Mouse (Mus musculus) gastrocnemius, adult 8-10 months (tissue): Measurements from ENCODE around the gene Elovl7. TPM values are rescaled to one million over a fixed set of nuclear protein-coding genes. Genes with fewer than 3 reads are reported as not detected.

Source experiments
- DNase-seq, 2 experiments: peaks; one replicate each; pipeline ENCODE4 v3.0.0; 2022; ENCODE audit warnings: low spot score in 2 of 2
- total RNA-seq, 4 experiments: library from RNA; stranded (reverse); gene quantifications; 2 replicates each; pipeline ENCODE4 v1.2.4; 2022

The Elovl7 gene
- total RNA-seq, 4 experiments from 2014 or later, result 0.11 to 0.19 (median 0.13) TPM; not detected in 1

GRCm38 (mm10) chr13:108300346-108300950 is 86.2 kb downstream of the Elovl7 start:
- DNase-seq, result no peak

GRCm38 (mm10) chr13:108301411-108301810 is 87.2 kb downstream of the Elovl7 start:
- DNase-seq, result no peak

DNA sequence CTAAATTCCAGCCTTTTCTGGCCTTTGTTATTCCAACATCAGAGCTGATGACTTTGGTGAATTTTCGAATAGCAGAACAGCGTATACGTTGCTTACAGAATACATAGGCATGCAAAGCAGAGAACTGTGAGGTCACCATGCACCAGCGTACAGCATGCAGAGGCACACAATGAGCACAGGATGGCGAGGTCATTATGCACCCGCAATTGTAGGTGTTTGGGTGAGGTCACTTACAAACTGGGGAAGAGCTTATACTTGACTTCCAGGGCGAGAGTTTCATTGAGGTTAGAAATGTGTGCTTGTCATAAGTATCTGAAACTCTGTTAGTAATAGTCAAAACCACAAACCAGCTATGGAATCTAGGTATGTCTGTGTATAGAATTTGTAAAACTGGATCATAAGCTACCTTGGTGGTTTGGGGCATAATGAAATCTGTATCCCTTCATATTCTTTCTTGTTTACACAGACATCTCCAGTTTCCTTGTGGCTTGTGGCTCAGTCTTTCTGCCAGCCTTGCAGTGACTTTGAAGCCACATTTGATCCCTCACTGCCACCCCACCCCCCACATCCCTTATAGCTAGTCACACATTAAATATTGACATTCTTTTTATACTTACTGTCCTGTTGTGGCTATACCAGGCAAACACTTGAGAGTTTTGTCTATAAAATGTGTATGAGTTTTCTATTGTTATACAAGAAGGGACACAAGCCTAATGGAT is 88.9 kb downstream of the Elovl7 start:
- DNase-seq, result no peak

DNA sequence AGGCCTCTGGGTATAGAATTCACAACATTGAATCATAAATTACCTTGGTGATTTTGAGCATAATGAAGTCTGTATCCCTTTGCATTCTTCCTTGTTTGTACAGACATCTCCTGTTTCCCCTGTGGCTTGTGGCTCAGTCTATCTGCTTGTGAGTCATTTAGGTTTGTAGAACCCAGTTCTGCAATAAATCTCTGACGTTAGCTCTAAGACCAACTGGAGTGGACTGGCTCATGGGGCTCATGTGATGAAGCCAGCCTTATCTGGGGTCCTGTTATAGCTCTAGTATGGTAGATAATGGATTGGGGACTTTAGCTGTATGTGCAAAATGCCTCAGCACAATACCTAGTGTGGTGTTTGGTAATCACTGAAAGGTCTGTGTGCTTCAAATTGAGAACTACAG is 89.6 kb downstream of the Elovl7 start:
- DNase-seq, result no peak

DNA sequence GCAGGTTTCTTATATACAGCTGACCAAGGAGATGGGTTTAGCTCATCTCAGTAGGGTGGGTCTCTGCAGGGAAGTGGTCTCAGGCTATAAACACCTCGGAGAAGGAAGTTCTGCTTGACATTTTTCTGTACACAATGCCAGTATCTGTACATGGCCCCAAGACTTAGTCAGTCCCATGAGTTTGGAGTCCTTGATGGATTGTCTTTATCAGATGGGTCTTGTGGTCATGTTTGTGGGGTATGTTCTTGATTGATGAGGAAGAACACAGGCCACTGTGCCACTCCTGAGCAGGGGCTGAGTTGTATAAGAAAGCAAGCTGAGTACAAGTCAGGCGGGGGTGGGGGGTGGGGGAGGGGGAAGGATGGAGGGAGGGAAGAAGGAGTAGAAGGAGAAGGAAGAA is 90.5 kb downstream of the Elovl7 start:
- DNase-seq, result no peak

DNA sequence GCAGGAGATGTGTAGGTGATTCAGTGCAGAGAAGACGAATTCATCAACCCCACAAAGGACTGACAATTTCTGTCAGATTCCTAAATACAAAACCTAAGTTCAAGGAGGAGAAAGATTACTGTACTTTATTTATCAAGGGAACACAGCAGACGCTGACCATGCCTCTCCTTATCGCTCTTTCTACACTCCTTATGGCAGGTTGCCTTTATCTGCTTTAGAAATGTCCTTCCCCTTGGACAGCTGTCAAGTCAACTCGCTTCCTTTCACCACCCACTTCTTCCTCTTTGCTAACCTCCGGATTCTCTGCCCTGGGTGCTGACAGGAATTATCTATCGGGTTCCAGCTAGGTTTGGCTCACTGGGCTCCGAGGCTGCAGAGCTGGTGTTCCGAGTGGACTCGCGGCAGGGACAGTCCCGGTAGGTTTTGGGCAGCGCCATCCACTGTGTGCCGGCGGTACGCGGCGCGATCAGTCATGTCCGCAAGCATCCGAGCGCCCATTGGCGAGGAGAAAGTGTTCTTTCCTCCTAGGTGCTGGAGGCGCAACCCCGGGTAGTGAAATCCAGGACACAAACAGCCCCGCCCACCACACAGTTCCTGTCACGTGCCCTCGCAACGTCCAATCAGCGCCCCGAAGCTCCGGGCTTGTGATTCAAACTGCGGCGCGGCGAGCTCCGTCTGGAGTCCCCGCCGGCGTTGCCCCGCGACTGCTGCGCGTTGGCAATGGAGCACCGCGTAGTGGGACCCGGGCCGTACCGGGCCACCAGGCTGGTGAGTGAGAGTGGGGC is 101.7 kb downstream of the Elovl7 start, which contains the start of gene Depdc1b:
TSS of gene Depdc1b (plus strand) at position 631 of the 785 bp plus-strand sequence.
- DNase-seq, result peak; percentile 83 to 88

GRCm38 (mm10) chr13:108316487-108316903 is 102.3 kb downstream of the Elovl7 start:
- DNase-seq, result no peak

GRCm38 (mm10) chr13:108317414-108317813 is 103.2 kb downstream of the Elovl7 start:
- no peak for DNase-seq

GRCm38 (mm10) chr13:108319028-108319427 is 104.8 kb downstream of the Elovl7 start:
- no peak for DNase-seq

DNA sequence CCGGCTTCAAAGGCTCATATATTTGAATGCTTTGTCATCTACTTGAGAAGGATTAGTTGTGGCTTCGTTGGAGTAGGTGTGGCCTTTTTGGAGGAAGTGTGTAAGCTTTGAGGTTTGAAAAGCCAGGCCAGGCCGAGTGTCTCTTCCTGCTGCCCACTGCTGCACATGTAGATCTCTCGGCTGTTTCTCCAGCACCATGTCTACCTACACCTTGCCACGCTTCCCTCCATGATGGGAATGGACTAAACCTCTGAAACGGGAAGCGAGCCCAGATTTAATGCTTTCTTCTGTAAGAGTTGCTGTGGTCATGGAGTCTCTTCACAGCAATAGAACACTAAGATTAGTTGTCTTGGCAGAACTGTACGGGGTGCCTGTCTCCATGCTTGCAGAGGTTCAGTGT is 106.0 kb downstream of the Elovl7 start:
- DNase-seq, result no peak

DNA sequence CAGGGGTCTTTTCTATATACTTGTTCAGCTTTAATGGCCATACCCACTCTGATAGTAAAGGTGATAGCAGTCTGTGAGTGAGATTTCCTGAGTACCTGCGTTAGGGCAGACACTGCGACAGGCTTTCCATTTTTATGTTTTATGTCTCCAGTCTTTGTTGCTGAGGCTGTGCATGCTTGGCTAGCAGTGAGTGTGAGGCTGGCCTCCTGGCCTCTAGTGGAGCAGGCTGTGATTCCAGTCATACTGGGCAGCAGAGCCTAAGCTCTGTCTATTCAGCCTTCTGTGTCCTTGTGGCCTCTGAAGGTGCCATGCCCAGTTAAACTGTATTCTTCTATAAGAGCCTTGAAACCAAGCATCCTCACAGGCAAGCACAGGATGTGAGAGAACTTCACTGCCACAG is 108.3 kb downstream of the Elovl7 start:
- DNase-seq, result no peak

DNA sequence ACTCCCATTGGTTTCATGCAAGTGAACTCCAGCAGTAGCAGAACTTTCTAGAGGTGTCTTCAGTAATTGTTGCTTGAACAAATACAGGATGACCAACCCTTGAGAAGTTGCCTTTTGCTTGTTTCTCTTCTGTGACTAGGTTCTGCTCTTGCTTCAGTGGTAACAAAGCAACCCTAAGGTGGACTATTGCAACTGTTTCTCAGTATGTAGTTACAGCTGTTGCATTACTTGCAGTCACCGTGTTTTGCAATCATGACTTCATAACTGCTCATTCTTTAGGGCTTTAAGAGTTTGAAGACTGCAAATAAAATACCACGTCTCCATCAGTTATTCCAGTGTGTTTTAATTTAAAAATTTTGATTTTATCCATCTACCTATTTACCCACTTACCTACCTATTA is 109.1 kb downstream of the Elovl7 start:
- no peak for DNase-seq

DNA sequence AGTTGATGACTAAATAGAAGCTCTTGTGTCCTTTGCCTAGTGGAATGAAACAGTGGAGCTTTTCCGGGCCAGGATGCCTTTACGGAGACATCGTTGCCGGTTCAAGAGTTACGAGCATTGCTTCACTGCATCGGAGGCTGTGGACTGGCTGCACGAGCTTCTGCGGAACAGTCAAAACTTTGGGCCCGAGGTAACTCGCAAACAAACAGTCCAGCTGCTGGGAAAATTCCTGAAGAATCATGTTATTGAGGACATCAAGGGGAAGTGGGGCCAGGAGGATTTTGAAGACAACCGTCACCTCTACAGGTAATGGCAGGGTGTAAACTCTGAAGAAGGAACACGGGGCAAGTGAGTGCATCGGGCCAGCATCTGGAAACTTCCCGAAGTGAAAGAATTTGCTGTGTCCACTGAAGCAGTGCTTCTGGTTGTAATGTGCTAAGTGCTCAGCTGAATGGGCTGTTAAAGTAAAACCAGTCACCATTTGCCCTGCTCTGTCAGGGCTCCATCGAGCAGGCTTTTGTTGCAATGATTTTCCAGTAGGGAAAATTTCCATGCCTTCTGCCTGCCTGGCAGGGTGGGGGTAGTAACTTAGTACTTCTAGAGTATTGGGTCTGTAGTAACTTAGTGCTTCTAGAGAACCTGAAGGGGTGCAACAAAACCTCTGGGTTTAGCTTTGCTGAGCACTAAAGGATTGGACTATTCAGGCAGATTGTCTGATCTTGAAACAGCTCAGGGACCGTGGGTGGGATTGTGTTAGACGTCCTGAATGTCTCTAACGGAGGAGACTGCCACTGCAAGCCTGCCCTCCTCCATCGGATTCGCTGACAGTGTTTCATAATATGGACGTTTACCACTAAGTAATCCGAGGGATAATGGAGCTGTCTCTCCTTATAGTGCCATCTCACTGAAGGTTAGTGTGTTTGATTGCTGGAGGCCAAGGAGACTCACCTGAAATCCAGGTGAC is 109.9 kb downstream of the Elovl7 start:
- no peak for DNase-seq

- DNase-seq, result no peak
Observed at GRCm38 (mm10) chr13:108325871-108326270, 111.7 kb downstream of the Elovl7 start.

- no peak for DNase-seq
Observed at GRCm38 (mm10) chr13:108326351-108326750, 112.1 kb downstream of the Elovl7 start.

DNA sequence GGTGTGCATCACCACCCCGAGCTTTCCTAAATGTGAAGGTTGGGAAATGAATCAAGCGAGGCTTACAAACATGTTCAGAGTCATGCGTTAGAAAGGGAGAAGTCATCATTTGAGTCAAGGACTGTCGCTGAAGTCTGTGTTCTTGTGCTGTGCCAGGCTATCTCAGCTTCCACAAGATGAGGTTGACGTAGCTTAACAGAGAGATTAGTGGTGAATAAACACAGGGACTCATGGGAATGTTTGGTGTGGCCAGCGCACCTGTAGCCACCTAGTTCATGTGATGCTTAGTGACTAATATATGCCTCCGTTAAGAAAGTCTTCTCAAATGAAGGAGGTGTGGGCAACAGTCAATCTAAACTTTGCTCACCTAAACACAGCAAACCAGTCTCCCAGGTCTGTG is 112.8 kb downstream of the Elovl7 start:
- DNase-seq, result no peak

DNA sequence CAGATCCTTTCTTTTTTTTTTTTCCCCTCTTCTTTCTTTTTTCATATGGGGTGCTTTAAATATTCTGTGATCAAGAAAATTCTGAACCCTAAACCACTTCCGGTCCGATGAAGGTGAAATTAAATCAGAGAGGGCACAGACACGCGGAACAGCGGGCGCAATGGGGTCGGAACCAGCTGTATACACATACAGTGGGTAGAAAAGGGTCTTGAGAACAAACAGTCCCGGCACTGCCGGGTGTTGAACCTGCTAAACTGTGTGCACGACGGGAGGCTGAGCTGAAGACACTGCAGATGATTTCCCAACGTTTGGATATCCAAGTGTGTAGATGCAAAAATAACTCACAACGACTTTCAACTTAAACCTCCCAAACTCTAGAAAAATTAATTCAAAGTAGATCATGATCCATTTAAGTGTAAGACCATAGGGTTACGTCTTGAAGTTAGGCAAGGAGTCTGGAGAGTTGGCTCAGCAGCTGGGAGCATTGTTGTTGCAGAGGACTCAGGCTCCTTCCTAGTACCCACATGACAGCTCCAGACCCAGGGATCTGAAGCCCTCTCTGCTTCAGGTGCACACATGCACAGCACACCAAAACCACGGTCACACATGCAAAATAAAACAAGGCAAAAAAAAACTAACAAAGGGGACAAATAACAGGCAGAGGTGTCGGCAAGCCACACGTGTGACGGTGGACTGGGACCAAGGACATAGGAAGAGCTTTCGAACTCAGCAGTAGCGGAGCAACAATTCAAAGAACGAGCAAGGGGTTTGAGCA is 114.4 kb downstream of the Elovl7 start:
- no peak for DNase-seq

GRCm38 (mm10) chr13:108329693-108330092 is 115.5 kb downstream of the Elovl7 start:
- no peak for DNase-seq
